Mouse (Mus musculus): Measurements from ENCODE around the gene Pip.

The Pip gene

GRCm38 (mm10) chr6:41847235-41847634 is at the start of gene Pip:
Gene Pip (plus strand): TSS chr6:41847535.
- DNase-seq (ENCODE audit: low read depth, low spot score), result no peak

- no peak for DNase-seq (ENCODE audit: low read depth, low spot score)
Measured at GRCm38 (mm10) chr6:41824086-41824485, 23.2 kb upstream of the Pip start.

GRCm38 (mm10) chr6:41829516-41829915 is 17.8 kb upstream of the Pip start:
- DNase-seq (ENCODE audit: low read depth, low spot score), result no peak

GRCm38 (mm10) chr6:41852689-41853088 is 5.4 kb downstream of the Pip start, which contains the start of gene Sval2:
Gene Sval2 (plus strand): TSS chr6:41852989.
- DNase-seq (ENCODE audit: low read depth, low spot score), result no peak

- DNase-seq (ENCODE audit: low read depth, low spot score), result no peak
Measured at GRCm38 (mm10) chr6:41864038-41864437, 16.7 kb downstream of the Pip start.

Measured in skeletal muscle tissue, adult 2 months (tissue).